Mouse (Mus musculus) megakaryocyte, embryonic 14.5 days (primary cell): ENCODE data around the gene 4930524J08Rik.

Experiments used
- FLI1 ChIP-seq: IDR thresholded peaks from 2 replicates; pipeline ENCODE4 v1.6.1; 2012; ENCODE audit warnings: low read length, inconsistent platforms, mixed read lengths
- GATA1 ChIP-seq: IDR thresholded peaks from 3 replicates; pipeline ENCODE4 v1.6.1; 2012; ENCODE audit warnings: mixed read lengths, low read length, inconsistent platforms, borderline replicate concordance

DNA sequence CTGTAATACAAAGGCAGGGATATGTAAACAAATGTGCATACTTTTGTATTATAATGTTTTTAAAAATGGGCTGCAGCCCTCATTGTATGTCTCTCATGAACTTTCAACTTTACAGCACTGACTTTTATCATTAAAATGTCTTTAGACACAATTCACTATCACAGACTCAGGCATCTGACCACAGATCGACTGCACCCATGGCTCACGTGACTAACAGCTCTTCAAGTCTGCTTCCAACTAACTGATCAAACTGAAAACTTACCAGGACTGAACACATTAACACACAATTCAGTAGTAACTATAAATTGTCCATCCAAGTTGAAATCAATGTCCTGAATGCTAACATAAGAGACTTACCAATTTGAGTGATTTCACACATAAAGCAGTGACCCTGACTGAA lies 18.9 kb upstream of the 4930524J08Rik start:
- no peak for TF ChIP-seq GATA1
- TF ChIP-seq FLI1, result no peak
